Mouse (Mus musculus) limb, embryonic 13.5 days (tissue): ENCODE data around the gene Borcs5. TPM values are rescaled to one million over a fixed set of nuclear protein-coding genes. Genes with fewer than 3 reads are reported as not detected.

ENCODE experiments used
- ATAC-seq: fragments of 200-750 bp; cut with Nextera tagmentation; 2 replicates; pipeline ENCODE4 v1.8.0; 2017; ENCODE audit warnings: low read depth, moderate number of reproducible peaks, moderate TSS enrichment; ENCODE audit not compliant: low FRiP score
- H3K27ac ChIP-seq: fragments of 300-500 bp; sonication (generic); 2 replicates; pipeline ENCODE4 v1.5.1; 2015; ENCODE audit warnings: inconsistent platforms, mild to moderate bottlenecking, moderate library complexity
- H3K27me3 ChIP-seq: fragments of 300-500 bp; sonication (generic); 2 replicates; pipeline ENCODE4 v1.6.1; 2015; ENCODE audit warnings: mild to moderate bottlenecking, inconsistent platforms
- H3K36me3 ChIP-seq: fragments of 300-500 bp; sonication (generic); 2 replicates; pipeline ENCODE4 v1.6.1; 2015; ENCODE audit warnings: inconsistent platforms, mild to moderate bottlenecking, moderate library complexity
- H3K4me1 ChIP-seq: fragments of 300-500 bp; sonication (generic); 2 replicates; pipeline ENCODE4 v1.6.1; 2015; ENCODE audit warnings: inconsistent platforms
- H3K4me2 ChIP-seq: fragments of 300-500 bp; sonication (generic); replicated peaks from 2 replicates; pipeline ENCODE4 v1.6.1; 2015; ENCODE audit warnings: inconsistent platforms, mild to moderate bottlenecking, moderate library complexity
- H3K4me3 ChIP-seq: fragments of 300-500 bp; sonication (generic); 2 replicates; pipeline ENCODE4 v1.5.1; 2015; ENCODE audit warnings: moderate library complexity, mild to moderate bottlenecking, inconsistent platforms
- H3K9ac ChIP-seq: fragments of 300-500 bp; sonication (generic); 2 replicates; pipeline ENCODE4 v1.6.1; 2015; ENCODE audit warnings: mild to moderate bottlenecking, inconsistent platforms
- H3K9me3 ChIP-seq: fragments of 300-500 bp; sonication (generic); 2 replicates; pipeline ENCODE4 v1.6.1; 2016; ENCODE audit warnings: inconsistent platforms
- WGBS: fragments of 180-500 bp; shearing (Covaris S2); methylation state at CpG from one replicate; pipeline ENCODE4 v1.1.7; 2015; 5-methylcytosine and 5-hydroxymethylcytosine counted together
- polyA plus RNA-seq: library from polyadenylated mRNA; unstranded; fragments of >200 nt; fragmentation: Nextera tagmentation; extraction: Ambion mirVana; gene quantifications from 2 replicates; pipeline ENCODE4 v1.2.1, GENCODE M21; 2015

Gene Borcs5
- polyA plus RNA-seq, 1 experiment from 2014 or later = 21.5 TPM

DNA sequence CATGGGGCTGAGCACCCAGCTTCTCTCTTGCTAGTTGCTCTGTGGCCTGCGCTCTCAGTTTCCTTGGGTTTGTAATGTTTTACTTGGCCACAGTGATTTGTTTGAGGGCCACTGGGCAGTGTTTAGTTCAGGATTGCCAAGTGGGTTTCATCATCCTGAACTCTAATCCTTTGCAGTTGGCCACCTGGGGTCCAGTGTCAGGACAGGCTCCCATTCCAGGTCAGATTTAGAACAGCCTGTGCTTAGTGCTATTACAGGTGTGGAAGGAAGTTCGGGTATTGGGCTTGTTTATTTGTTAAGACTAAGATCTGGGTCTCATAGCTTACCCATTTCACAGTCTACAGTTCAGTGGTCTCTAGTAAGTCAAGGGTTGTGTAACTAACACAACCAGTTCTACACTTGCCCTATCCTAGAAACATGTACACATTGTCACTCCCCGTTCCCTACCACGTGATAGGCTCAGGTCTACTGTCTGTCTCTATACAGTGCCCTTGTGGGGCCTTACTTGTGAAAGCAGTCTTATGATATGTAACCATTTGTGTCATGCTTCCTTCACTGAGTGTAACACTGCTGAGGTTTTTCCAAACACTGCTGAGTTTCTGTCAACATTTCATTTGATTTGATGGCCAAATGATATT, 63.9 kb downstream of the Borcs5 start:
- H3K9ac ChIP-seq = no peak overlapping the region
- 88% methylated on average over 4 of the region's 4 CpGs for WGBS
- ATAC-seq = no peak
- no peak overlapping the region for H3K4me3 ChIP-seq
- H3K36me3 ChIP-seq = no peaks in the 10 kb centered on the region
- H3K4me2 ChIP-seq = no peak overlapping the region
- H3K4me1 ChIP-seq = peaks cover 3% of the 10 kb centered on the region; the same call in 1 of the 2 replicates
- no peaks in the 10 kb centered on the region for H3K27me3 ChIP-seq
- no peaks in the 10 kb centered on the region for H3K9me3 ChIP-seq
- no peak overlapping the region for H3K27ac ChIP-seq

DNA sequence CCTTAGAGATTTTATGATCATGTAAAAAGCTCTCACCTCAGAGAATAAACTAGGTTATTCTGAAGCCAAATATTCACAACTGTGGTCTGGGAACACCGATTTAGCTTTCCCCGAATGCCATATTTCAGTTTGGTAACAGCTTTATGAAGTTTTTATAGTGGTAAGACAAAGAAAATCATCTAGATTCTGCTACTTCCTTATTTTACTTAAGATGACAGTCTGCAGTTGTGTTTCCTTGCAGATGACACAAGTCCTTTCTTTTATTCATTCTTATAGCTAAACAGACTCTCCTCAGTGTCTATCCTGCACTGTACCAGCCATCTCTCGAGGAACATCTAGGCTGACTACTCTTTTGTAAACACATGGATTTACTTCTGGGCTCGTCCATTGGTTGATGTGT, 67.2 kb downstream of the Borcs5 start:
- H3K9ac ChIP-seq = no peak overlapping the region
- H3K4me1 ChIP-seq = no peaks in the 10 kb centered on the region
- no peak for ATAC-seq
- H3K36me3 ChIP-seq = peaks cover 8% of the 10 kb centered on the region; the same call in 1 of the 2 replicates
- no peaks in the 10 kb centered on the region for H3K27me3 ChIP-seq
- no peaks in the 10 kb centered on the region for H3K9me3 ChIP-seq
- 81% methylated on average over 4 of the region's 4 CpGs for WGBS
- no peak overlapping the region for H3K4me3 ChIP-seq
- no peak overlapping the region for H3K4me2 ChIP-seq
- no peak overlapping the region for H3K27ac ChIP-seq

DNA sequence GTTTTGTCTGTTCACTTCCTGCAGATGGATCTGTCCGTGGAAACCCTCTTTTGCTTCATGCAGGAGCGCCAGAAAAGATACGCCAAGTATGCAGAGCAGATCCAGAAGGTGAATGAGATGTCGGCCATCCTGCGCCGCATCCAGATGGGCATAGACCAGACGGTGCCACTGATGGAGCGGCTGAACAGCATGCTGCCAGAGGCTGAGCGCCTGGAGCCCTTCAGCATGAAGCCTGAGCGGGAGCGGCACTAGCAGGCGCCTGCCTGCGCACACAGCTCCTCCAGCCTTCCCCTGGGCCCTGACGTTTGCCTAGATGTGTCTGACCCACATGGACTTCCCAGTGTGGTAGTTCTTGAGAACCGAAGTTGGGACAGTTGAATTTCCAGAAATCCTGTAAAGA, 70.7 kb downstream of the Borcs5 start:
- 86% methylated on average over 15 of the region's 15 CpGs for WGBS

DNA sequence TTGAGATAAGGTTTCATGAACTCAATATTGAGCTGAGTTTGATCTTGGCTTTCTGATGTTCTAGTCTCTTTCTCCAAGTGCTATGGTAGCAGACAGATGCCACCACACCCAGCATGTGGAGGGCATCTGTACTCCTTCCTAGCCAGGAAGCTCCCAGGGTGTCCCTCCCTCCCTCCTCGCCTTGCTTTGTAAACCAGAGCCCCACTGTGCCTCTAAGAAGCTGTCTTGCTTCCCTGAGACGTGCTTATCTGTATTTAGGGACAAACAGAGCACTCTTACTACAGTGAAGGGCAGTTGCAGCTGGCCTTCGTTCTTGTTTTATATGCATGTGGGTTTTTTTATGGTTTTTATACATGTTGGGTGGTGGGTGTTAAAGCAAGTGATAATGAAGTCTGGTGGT, 74.0 kb downstream of the Borcs5 start:
- no peak for ATAC-seq
- 39% methylated on average over 3 of the region's 3 CpGs for WGBS
- Histone ChIP-seq H3K36me3 (peaks cover 53% of the 10 kb centered on the region), H3K9me3 (no peaks in the 10 kb centered on the region), H3K4me3 (no peak overlapping the region), H3K27me3 (no peaks in the 10 kb centered on the region), H3K4me1 (no peaks in the 10 kb centered on the region), H3K27ac (no peak overlapping the region), H3K9ac (no peak overlapping the region), H3K4me2 (no peak overlapping the region)

More for the DNA sequence above, 70.7 kb downstream of the Borcs5 start:
- no peak overlapping the region for H3K4me3 ChIP-seq
- peaks cover 24% of the 10 kb centered on the region for H3K36me3 ChIP-seq
- H3K27ac ChIP-seq = no peak overlapping the region
- H3K27me3 ChIP-seq = no peaks in the 10 kb centered on the region
- no peak for ATAC-seq
- H3K9ac ChIP-seq = no peak overlapping the region
- H3K4me2 ChIP-seq = no peak overlapping the region
- no peaks in the 10 kb centered on the region for H3K9me3 ChIP-seq
- H3K4me1 ChIP-seq = no peaks in the 10 kb centered on the region

DNA sequence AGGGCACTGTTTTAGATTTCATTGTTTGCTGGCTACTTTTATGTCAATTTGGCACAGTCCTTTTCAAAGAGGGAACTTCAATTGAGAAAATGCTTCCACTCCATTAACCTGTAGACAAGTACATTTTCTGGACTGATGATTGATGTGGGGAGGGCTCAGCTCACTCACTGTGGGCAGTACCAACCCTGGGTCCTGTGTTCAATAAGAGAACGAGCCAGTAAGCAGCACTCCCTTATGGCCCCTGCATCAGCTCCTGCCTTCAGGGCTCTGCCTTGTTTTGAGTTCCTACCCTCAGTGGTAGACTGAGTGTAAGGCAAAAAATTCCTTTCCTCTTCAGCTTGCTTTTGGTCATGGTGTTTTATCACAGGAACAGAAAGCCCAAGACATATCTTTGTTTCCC, 74.6 kb downstream of the Borcs5 start:
- ATAC-seq = no peak
- Histone ChIP-seq H3K36me3 (peaks cover 58% of the 10 kb centered on the region), H3K4me3 (no peak overlapping the region), H3K27ac (no peak overlapping the region), H3K27me3 (no peaks in the 10 kb centered on the region), H3K9ac (no peak overlapping the region), H3K4me2 (no peak overlapping the region), H3K9me3 (no peaks in the 10 kb centered on the region), H3K4me1 (no peaks in the 10 kb centered on the region)
- WGBS = 61% methylated on average over 1 of the region's 1 CpGs

DNA sequence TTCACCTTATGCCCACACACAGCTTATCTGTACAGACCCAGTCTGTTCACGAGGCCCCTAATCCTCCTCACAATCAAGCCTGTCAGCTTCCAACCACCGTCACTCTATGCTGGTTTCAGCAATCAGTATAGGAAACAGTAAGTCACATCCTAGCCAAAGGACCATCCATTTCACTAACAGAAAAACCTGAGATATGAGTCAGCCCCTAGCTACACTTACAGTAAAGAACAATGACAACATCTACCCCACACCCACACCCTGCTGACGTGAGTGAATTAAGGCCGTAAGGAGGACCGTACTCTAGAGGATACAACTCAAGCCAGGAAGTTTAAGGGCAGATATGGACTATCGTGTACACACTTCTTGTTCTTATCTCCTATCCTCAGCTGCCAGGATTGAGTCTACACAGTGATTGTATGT, 76.9 kb downstream of the Borcs5 start:
- no peak overlapping the region for H3K27ac ChIP-seq
- H3K4me2 ChIP-seq = no peak overlapping the region
- no peak overlapping the region for H3K4me3 ChIP-seq
- H3K27me3 ChIP-seq = no peaks in the 10 kb centered on the region
- H3K4me1 ChIP-seq = no peaks in the 10 kb centered on the region
- H3K9ac ChIP-seq = no peak overlapping the region
- no peaks in the 10 kb centered on the region for H3K9me3 ChIP-seq
- WGBS = 90% methylated on average over 6 of the region's 6 CpGs
- ATAC-seq = no peak
- H3K36me3 ChIP-seq = peaks cover 71% of the 10 kb centered on the region

DNA sequence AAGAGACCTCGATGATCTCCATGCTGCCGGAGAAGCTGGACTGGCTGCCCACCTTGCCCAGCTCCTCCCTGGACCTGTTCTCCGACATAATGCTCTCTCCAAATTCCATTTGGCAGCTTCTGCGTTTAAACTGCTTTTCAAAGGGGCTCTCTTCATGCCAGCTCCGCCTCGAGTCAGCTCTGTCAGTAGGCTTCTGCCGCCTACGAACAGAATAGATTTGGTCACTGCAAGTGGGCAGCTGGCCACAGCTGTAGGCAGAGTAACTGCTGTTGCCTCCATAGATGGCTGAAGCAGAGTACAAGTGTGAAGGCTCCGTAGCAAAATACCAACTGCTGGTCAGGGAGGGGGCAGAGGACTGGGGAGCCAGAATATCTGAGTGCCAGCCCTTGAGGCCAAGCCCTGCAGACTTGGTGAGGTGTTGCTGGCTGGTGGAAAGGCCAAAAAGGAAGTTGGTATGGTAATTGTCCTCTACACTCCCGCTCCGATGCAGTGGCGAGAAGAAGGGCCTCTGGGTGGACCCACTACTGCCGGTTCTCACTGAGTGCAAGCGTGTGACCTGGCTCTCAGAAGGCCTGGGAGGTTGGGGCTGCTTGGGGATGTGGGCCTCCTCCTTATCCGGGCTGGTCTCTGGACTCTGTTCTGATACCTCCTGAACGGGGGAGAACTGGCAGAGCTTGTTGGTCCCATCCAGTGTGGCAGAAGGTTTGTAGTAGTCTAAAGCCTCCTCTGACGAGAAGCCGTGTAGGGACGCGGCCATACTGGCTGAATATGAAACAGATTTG, 78.8 kb downstream of the Borcs5 start:
- WGBS = 92% methylated on average over 20 of the region's 20 CpGs
- H3K27ac ChIP-seq = no peak overlapping the region
- no peak overlapping the region for H3K4me3 ChIP-seq
- no peak overlapping the region for H3K9ac ChIP-seq
- no peaks in the 10 kb centered on the region for H3K27me3 ChIP-seq
- H3K4me1 ChIP-seq = no peaks in the 10 kb centered on the region
- no peak for ATAC-seq
- no peaks in the 10 kb centered on the region for H3K9me3 ChIP-seq
- peaks cover 65% of the 10 kb centered on the region for H3K36me3 ChIP-seq
- no peak overlapping the region for H3K4me2 ChIP-seq

DNA sequence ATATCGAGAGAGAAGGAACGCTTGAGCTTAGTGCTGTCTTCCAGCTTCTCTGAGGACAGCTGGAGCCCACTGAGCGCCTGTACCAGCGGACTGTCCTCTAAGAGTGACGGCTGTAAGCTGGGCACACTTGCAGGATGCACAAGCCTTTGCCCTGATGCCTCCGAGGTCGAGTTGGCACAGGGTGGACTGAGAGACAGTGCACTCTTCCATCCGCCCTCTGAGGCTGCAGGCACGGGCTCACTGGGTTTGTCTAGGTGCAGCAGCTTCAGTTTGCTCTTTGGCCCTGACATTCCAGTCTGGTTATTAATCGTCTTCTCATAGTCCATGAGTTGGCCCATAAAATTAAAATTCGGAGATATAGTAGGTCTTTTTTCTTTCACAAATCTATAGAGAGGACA, 79.4 kb downstream of the Borcs5 start:
- Histone ChIP-seq H3K9ac (no peak overlapping the region), H3K4me2 (no peak overlapping the region), H3K36me3 (peaks cover 71% of the 10 kb centered on the region), H3K4me3 (no peak overlapping the region), H3K27me3 (no peaks in the 10 kb centered on the region), H3K9me3 (no peaks in the 10 kb centered on the region), H3K4me1 (no peaks in the 10 kb centered on the region), H3K27ac (no peak overlapping the region)
- 94% methylated on average over 11 of the region's 11 CpGs for WGBS
- no peak for ATAC-seq

DNA sequence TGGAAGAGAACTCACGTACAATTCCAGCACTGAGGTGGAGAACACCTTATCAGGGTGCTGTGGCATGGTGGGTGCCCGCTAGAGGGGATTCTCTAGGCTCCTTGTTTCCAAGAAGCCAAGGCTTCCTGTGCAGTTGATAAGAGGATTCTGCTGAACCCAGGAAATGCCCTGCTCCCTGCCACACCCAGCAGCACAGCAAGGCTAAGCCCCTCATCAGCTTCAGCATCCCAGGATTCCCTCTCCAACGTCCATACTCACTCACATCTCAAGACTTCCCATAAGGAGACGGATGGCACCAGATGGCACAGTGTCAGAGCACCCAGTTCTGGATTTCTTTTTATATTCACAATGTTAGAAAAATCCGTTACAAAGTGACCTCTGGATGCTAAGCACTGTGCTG, 79.8 kb downstream of the Borcs5 start:
- H3K27ac ChIP-seq = no peak overlapping the region
- no peak overlapping the region for H3K4me2 ChIP-seq
- 79% methylated on average over 5 of the region's 5 CpGs for WGBS
- H3K4me1 ChIP-seq = no peaks in the 10 kb centered on the region
- peaks cover 74% of the 10 kb centered on the region for H3K36me3 ChIP-seq
- H3K4me3 ChIP-seq = no peak overlapping the region
- H3K27me3 ChIP-seq = no peaks in the 10 kb centered on the region
- H3K9me3 ChIP-seq = no peaks in the 10 kb centered on the region
- no peak for ATAC-seq
- H3K9ac ChIP-seq = no peak overlapping the region; the same call in 1 of the 2 replicates

DNA sequence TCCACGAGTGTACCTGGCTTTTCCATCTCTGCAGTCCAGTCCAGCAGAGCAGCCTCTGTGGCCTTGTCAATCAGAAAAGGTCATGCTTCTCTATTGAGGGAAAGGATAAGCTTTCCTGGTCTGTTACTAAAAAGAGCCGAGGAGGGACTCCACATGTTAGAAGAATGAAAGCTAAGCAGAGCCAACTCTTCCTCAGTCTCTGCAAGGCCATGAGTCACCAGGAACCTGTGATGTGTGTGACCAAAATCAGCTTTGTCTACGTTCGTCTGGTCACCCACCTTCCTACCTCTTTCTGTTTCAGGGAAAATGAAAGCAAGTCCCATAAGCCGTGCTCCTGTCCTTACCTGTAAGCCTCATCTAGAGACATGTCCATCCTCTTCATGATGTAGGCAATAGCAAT, 80.8 kb downstream of the Borcs5 start:
- H3K27me3 ChIP-seq = no peaks in the 10 kb centered on the region
- H3K4me1 ChIP-seq = no peaks in the 10 kb centered on the region
- H3K9me3 ChIP-seq = no peaks in the 10 kb centered on the region
- no peak overlapping the region for H3K27ac ChIP-seq
- peaks cover 73% of the 10 kb centered on the region for H3K36me3 ChIP-seq
- WGBS = 89% methylated on average over 5 of the region's 5 CpGs
- no peak for ATAC-seq
- no peak overlapping the region for H3K4me3 ChIP-seq
- H3K9ac ChIP-seq = no peak overlapping the region
- H3K4me2 ChIP-seq = no peak overlapping the region

DNA sequence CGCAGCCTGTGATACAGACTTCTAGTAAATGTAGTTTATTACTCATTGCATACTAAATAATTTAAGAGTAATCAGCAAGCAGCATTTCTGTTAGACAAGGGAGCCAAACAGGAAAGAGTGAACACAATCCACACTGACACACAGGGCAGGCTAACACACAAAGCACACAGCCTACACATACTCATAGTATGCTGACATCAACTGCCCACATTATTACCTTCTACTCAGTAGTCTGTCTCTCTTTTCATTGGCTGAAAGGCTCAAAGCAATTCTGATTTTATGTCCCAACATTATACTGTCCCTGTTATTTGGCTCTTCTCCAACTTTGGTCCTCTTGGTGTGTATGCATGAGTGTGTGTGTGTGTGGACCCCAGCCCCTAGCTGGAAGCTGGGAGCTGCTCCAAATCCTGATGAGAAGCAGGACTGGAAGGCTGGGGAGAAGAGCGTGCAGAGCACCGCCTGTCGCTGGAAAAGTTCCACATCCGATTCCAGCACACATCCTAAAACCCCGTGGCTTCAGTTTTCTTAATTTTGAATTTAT, 82.5 kb downstream of the Borcs5 start:
- H3K9me3 ChIP-seq = no peaks in the 10 kb centered on the region
- ATAC-seq = peak; percentile 72
- H3K9ac ChIP-seq = no peak overlapping the region
- H3K4me2 ChIP-seq = no peak overlapping the region
- no peaks in the 10 kb centered on the region for H3K27me3 ChIP-seq
- no peak overlapping the region for H3K4me3 ChIP-seq
- H3K4me1 ChIP-seq = no peaks in the 10 kb centered on the region
- H3K27ac ChIP-seq = no peak overlapping the region
- peaks cover 63% of the 10 kb centered on the region for H3K36me3 ChIP-seq
- WGBS = 75% methylated on average over 6 of the region's 6 CpGs

DNA sequence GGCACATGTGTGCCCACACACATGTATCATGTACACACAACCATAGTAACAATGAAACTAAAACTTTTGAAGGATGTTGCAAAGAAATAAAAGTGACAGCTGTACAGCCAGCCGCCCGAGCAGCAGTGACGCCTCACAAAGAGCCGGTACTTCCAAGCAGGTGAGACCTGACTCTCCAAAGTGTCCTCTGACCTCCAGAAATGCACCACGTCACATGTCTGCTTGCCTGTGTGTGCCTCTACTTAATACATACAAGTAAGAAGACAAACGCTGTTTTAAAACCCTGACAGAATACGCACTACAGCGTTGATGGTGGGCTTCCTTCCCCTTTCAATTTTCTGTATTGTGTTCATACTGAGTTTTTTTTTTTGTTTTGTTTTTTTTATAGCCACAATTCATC, 83.6 kb downstream of the Borcs5 start:
- no peak overlapping the region for H3K4me3 ChIP-seq
- H3K27ac ChIP-seq = no peak overlapping the region
- ATAC-seq = no peak
- no peak overlapping the region for H3K4me2 ChIP-seq
- H3K27me3 ChIP-seq = no peaks in the 10 kb centered on the region
- H3K9ac ChIP-seq = no peak overlapping the region
- H3K9me3 ChIP-seq = no peaks in the 10 kb centered on the region
- no peaks in the 10 kb centered on the region for H3K4me1 ChIP-seq
- peaks cover 54% of the 10 kb centered on the region for H3K36me3 ChIP-seq
- 86% methylated on average over 8 of the region's 8 CpGs for WGBS
